Mouse (Mus musculus): ENCODE data around the gene Adcyap1r1. TPM values are rescaled to one million over a fixed set of nuclear protein-coding genes. Genes with fewer than 3 reads are reported as not detected.

Gene Adcyap1r1
- total and polyA plus RNA-seq, 3 experiments = not detected

GRCm38 (mm10) chr6:55501061-55501460 is 49.3 kb downstream of the Adcyap1r1 start:
- no peak overlapping the region for H3K4me3 ChIP-seq (ENCODE audit: control insufficient read depth in 1 of 2, insufficient read depth in 1 of 2, low read depth in 2 of 2, low read length in 2 of 2)
- H3K9ac ChIP-seq (ENCODE audit: control insufficient read depth, low read depth, low read length, poor library complexity, severe bottlenecking) = no peak overlapping the region
- H3K4me1 ChIP-seq (ENCODE audit: control insufficient read depth in 1 of 2, insufficient read depth in 2 of 2, low read length in 2 of 2) = no peaks in the 10 kb centered on the region
- no peaks in the 10 kb centered on the region for H3K79me2 ChIP-seq (ENCODE audit: control insufficient read depth, insufficient read depth, low read length, poor library complexity)
- no peaks in the 10 kb centered on the region for H3K27me3 ChIP-seq (ENCODE audit: control insufficient read depth in 1 of 2, insufficient read depth in 2 of 2, low read length in 2 of 2)
- no peak for TF ChIP-seq POLR2A (IDR thresholded peaks at IDR 0.05; ENCODE audit: control insufficient read depth in 1 of 2, insufficient read depth in 1 of 2, low read depth in 1 of 2, low read length in 2 of 2, poor library complexity in 1 of 2)
- TF ChIP-seq ZC3H11A (IDR thresholded peaks at IDR 0.05; ENCODE audit: low read depth, low read length) = no peak
- no peak for TF ChIP-seq HCFC1 (IDR thresholded peaks at IDR 0.05; ENCODE audit: low read depth, low read length)
- no peak for TF ChIP-seq TAL1 (IDR thresholded peaks at IDR 0.05; ENCODE audit: low read length)
- no peak for TF ChIP-seq EP300 (IDR thresholded peaks at IDR 0.05; ENCODE audit: low read depth in 1 of 2, low read length in 2 of 2)
- no peak for TF ChIP-seq MEF2A (IDR thresholded peaks at IDR 0.05; ENCODE audit: extremely low read depth, insufficient replicate concordance, low read depth, low read length, poor library complexity, severe bottlenecking)
- TF ChIP-seq ETS1 (IDR thresholded peaks at IDR 0.05; ENCODE audit: low read depth, low read length) = no peak
- no peak for TF ChIP-seq ZNF384 (IDR thresholded peaks at IDR 0.05; ENCODE audit: low read depth, low read length)
- no peak for TF ChIP-seq CHD2 (IDR thresholded peaks at IDR 0.05; ENCODE audit: low read length)
- no peak for TF ChIP-seq MYB (IDR thresholded peaks at IDR 0.05; ENCODE audit: low read depth, low read length)
- TF ChIP-seq SMC3 (IDR thresholded peaks at IDR 0.05; ENCODE audit: low read depth, low read length) = no peak
- TF ChIP-seq USF1 (IDR thresholded peaks at IDR 0.05; ENCODE audit: low read depth, low read length) = no peak
- no peak for TF ChIP-seq ZMIZ1 (IDR thresholded peaks at IDR 0.05; ENCODE audit: low read depth, low read length)
- no peak for TF ChIP-seq BHLHE40 (IDR thresholded peaks at IDR 0.05; ENCODE audit: borderline replicate concordance, low read depth, low read length)
- no peak for TF ChIP-seq ELF1 (IDR thresholded peaks at IDR 0.05; ENCODE audit: low read depth, low read length)
- TF ChIP-seq ZKSCAN1 (IDR thresholded peaks at IDR 0.05; ENCODE audit: low read depth, low read length) = no peak
- no peak for TF ChIP-seq TBP (IDR thresholded peaks at IDR 0.05; ENCODE audit: low read depth, low read length)
- DNase-seq (ENCODE audit: low read depth, low spot score) = no peak
- H3K36me3 ChIP-seq (ENCODE audit: control insufficient read depth in 1 of 2, insufficient read depth in 2 of 2, low read length in 2 of 2) = no peaks in the 10 kb centered on the region
- H3K9me3 ChIP-seq (replicated peaks; ENCODE audit: insufficient read depth, low read length) = no peaks in the 10 kb centered on the region
- no peak overlapping the region for H3K27ac ChIP-seq (ENCODE audit: control insufficient read depth, low read depth, low read length)

GRCm38 (mm10) chr6:55502309-55502708 is 50.5 kb downstream of the Adcyap1r1 start:
- no peaks in the 10 kb centered on the region for H3K4me1 ChIP-seq (ENCODE audit: control insufficient read depth in 1 of 2, insufficient read depth in 2 of 2, low read length in 2 of 2)
- no peaks in the 10 kb centered on the region for H3K79me2 ChIP-seq (ENCODE audit: control insufficient read depth, insufficient read depth, low read length, poor library complexity)
- TF ChIP-seq NELFE (IDR thresholded peaks at IDR 0.05; ENCODE audit: low read depth, low read length) (no peak), USF1 (IDR thresholded peaks at IDR 0.05; ENCODE audit: low read depth, low read length) (no peak), MXI1 (IDR thresholded peaks at IDR 0.05; ENCODE audit: low read depth, low read length) (no peak)
- H3K4me3 ChIP-seq (ENCODE audit: control insufficient read depth in 1 of 2, insufficient read depth in 1 of 2, low read depth in 2 of 2, low read length in 2 of 2) = no peak overlapping the region
- H3K9ac ChIP-seq (ENCODE audit: control insufficient read depth, low read depth, low read length, poor library complexity, severe bottlenecking) = no peak overlapping the region
- no peaks in the 10 kb centered on the region for H3K9me3 ChIP-seq (replicated peaks; ENCODE audit: insufficient read depth, low read length)
- no peaks in the 10 kb centered on the region for H3K36me3 ChIP-seq (ENCODE audit: control insufficient read depth in 1 of 2, insufficient read depth in 2 of 2, low read length in 2 of 2)
- H3K27me3 ChIP-seq (ENCODE audit: control insufficient read depth in 1 of 2, insufficient read depth in 2 of 2, low read length in 2 of 2) = no peaks in the 10 kb centered on the region
- no peak overlapping the region for H3K27ac ChIP-seq (ENCODE audit: control insufficient read depth, low read depth, low read length)
- DNase-seq (ENCODE audit: low read depth, low spot score) = no peak
